Mouse (Mus musculus) forebrain, embryonic 10.5 days (tissue): ENCODE results near the gene Naa35. TPM values are rescaled to one million over a fixed set of nuclear protein-coding genes. Genes with fewer than 3 reads are reported as not detected.

ENCODE experiments used
- DNase-seq: peaks from one replicate; pipeline ENCODE4 v3.0.0-alpha.2; 2017; ENCODE audit warnings: low spot score; ENCODE audit errors: extremely low spot score
- H3K27ac ChIP-seq: fragments of 300-500 bp; sonication (generic); 2 replicates; pipeline ENCODE4 v1.5.1; 2016; ENCODE audit warnings: mild to moderate bottlenecking
- H3K27me3 ChIP-seq: fragments of 300-500 bp; sonication (generic); 2 replicates; pipeline ENCODE4 v1.6.1; 2016; ENCODE audit warnings: mild to moderate bottlenecking; ENCODE audit not compliant: poor library complexity, severe bottlenecking
- H3K36me3 ChIP-seq: fragments of 300-500 bp; sonication (generic); replicated peaks from 2 replicates; pipeline ENCODE4 v1.6.1; 2016; ENCODE audit warnings: mild to moderate bottlenecking, moderate library complexity
- H3K4me1 ChIP-seq: fragments of 300-500 bp; sonication (generic); 2 replicates; pipeline ENCODE4 v1.6.1; 2016
- H3K4me3 ChIP-seq: fragments of 300-500 bp; sonication (generic); 2 replicates; pipeline ENCODE4 v1.5.1; 2016; ENCODE audit warnings: mild to moderate bottlenecking, moderate library complexity
- H3K9me3 ChIP-seq: fragments of 300-500 bp; sonication (generic); 2 replicates; pipeline ENCODE4 v1.6.1; 2016; ENCODE audit warnings: mild to moderate bottlenecking, moderate library complexity
- WGBS: fragments of 180-500 bp; shearing (Covaris S2); methylation state at CpG from one replicate; pipeline ENCODE4 v1.1.7; 2016; 5-methylcytosine and 5-hydroxymethylcytosine counted together
- polyA plus RNA-seq: library from polyadenylated mRNA; unstranded; fragments of >200 nt; fragmentation: Nextera tagmentation; extraction: Ambion mirVana; gene quantifications from 2 replicates; pipeline ENCODE4 v1.2.1, GENCODE M21; 2016

Naa35 gene
- polyA plus RNA-seq, 1 experiment from 2014 or later: 116 TPM

- H3K36me3 ChIP-seq: no peaks in the 10 kb centered on the region
These were observed 100.2 kb downstream of the Naa35 start for GRCm38 (mm10) chr13:59685236-59685635.

More at GRCm38 (mm10) chr13:59685236-59685635, 100.2 kb downstream of the Naa35 start:
- 0 out of 2 replicates have a peak, but pooled peaks cover 5% of the 10 kb centered on the region for H3K27me3 ChIP-seq
- WGBS: 87% methylated on average over 3 of the region's 3 CpGs
- H3K4me1 ChIP-seq: 0 out of 2 replicates have a peak, but pooled peaks cover 9% of the 10 kb centered on the region
- H3K4me3 ChIP-seq: no peak overlapping the region
- H3K27ac ChIP-seq: no peak overlapping the region
- no peak for DNase-seq
- no peaks in the 10 kb centered on the region for H3K9me3 ChIP-seq

Other genes starting within 250 kb of the Naa35 start
- 12.6 and 13.6 TPM in 2 replicates for gene Agtpbp1, start within 50 bp of the Naa35 start, polyA plus RNA-seq
- gene Golm1, start 90.6 kb downstream of the Naa35 start, polyA plus RNA-seq: 142 and 154 TPM in 2 replicates
- gene 4921517D22Rik, start 108.8 kb downstream of the Naa35 start, polyA plus RNA-seq: not detected in 2 replicates
- 0.04 and 0.05 TPM in 2 replicates for gene Spata31d1a, start 125.1 kb downstream of the Naa35 start, polyA plus RNA-seq
- 0.04 TPM in 1 of 2 replicates, not detected in the other for gene Spata31d1b, start 127.0 kb downstream of the Naa35 start, polyA plus RNA-seq
- not detected in 2 replicates for gene Spata31d1d, start 146.5 kb downstream of the Naa35 start, polyA plus RNA-seq
- gene 1700014D04Rik, start 161.5 kb downstream of the Naa35 start, polyA plus RNA-seq: not detected in 2 replicates
- gene Isca1, start 184.6 kb downstream of the Naa35 start, polyA plus RNA-seq: 93.3 and 93.8 TPM in 2 replicates
- not detected in 2 replicates for gene Gm49354, start 197.0 kb downstream of the Naa35 start, polyA plus RNA-seq
- 39.0 and 40.0 TPM in 2 replicates for gene Tut7, start 237.9 kb downstream of the Naa35 start, polyA plus RNA-seq